Mouse (Mus musculus): ENCODE data around the gene Ift88. TPM values are rescaled to one million over a fixed set of nuclear protein-coding genes. Genes with fewer than 3 reads are reported as not detected.

The Ift88 gene
- total and polyA plus RNA-seq, 3 experiments: 8.4 to 15.1 (median 12.9) TPM

GRCm38 (mm10) chr14:57475057-57475456, 51.2 kb downstream of the Ift88 start:
- TF ChIP-seq POLR2AphosphoS5 (IDR thresholded peaks at IDR 0.05; ENCODE audit: insufficient replicate concordance, low read depth, low read length): no peak
- TF ChIP-seq GATA1 (IDR thresholded peaks at IDR 0.05; ENCODE audit: borderline replicate concordance, low read length): no peak
- no peak for TF ChIP-seq TAL1 (conservative IDR thresholded peaks at IDR 0.05; ENCODE audit: low read depth, low read length)
- no peak overlapping the region for H3K4me3 ChIP-seq (ENCODE audit: low read depth, low read length)
- DNase-seq (ENCODE audit: low spot score) (no peak), ATAC-seq (ENCODE audit: extremely low read depth, insufficient number of reproducible peaks, low FRiP score, poor library complexity, severe bottlenecking) (no peak)
- no peaks in the 10 kb centered on the region for H3K4me1 ChIP-seq (ENCODE audit: insufficient read depth, low read depth, low read length)
- peaks cover 24% of the 10 kb centered on the region for H3K36me3 ChIP-seq (replicated peaks)
- H3K27me3 ChIP-seq (ENCODE audit: insufficient read depth, low read length): no peaks in the 10 kb centered on the region
- no peaks in the 10 kb centered on the region for H3K9me3 ChIP-seq (replicated peaks)

GRCm38 (mm10) chr14:57482262-57482661, 58.4 kb downstream of the Ift88 start:
- Histone ChIP-seq H3K27me3 (ENCODE audit: insufficient read depth, low read length) (no peaks in the 10 kb centered on the region), H3K9me3 (replicated peaks) (no peaks in the 10 kb centered on the region), H3K4me3 (ENCODE audit: low read depth, low read length) (no peak overlapping the region), H3K36me3 (replicated peaks) (peaks cover 9% of the 10 kb centered on the region), H3K4me1 (ENCODE audit: insufficient read depth, low read depth, low read length) (no peaks in the 10 kb centered on the region)
- ATAC-seq (ENCODE audit: extremely low read depth, insufficient number of reproducible peaks, low FRiP score, poor library complexity, severe bottlenecking): no peak
- no peak for TF ChIP-seq GATA2 (IDR thresholded peaks at IDR 0.05; ENCODE audit: borderline replicate concordance, low read depth, low read length)
- DNase-seq (ENCODE audit: low spot score): no peak

- peaks cover 8% of the 10 kb centered on the region for H3K36me3 ChIP-seq (replicated peaks)
- H3K9me3 ChIP-seq (replicated peaks): no peaks in the 10 kb centered on the region
- H3K27me3 ChIP-seq (ENCODE audit: insufficient read depth, low read length): no peaks in the 10 kb centered on the region
- DNase-seq (ENCODE audit: low spot score) (no peak), ATAC-seq (ENCODE audit: extremely low read depth, insufficient number of reproducible peaks, low FRiP score, poor library complexity, severe bottlenecking) (no peak)
- H3K4me3 ChIP-seq (ENCODE audit: low read depth, low read length): no peak overlapping the region
- H3K4me1 ChIP-seq (ENCODE audit: insufficient read depth, low read depth, low read length): no peaks in the 10 kb centered on the region
- no peak for TF ChIP-seq GATA1 (IDR thresholded peaks at IDR 0.05; ENCODE audit: borderline replicate concordance, low read length)
- TF ChIP-seq TAL1 (conservative IDR thresholded peaks at IDR 0.05; ENCODE audit: low read depth, low read length): no peak
- no peak for TF ChIP-seq GATA2 (IDR thresholded peaks at IDR 0.05; ENCODE audit: borderline replicate concordance, low read depth, low read length)
- TF ChIP-seq CTCF (IDR thresholded peaks at IDR 0.05; ENCODE audit: low read depth, low read length): no peak
- no peak for TF ChIP-seq POLR2AphosphoS5 (IDR thresholded peaks at IDR 0.05; ENCODE audit: insufficient replicate concordance, low read depth, low read length)
Measured at GRCm38 (mm10) chr14:57484183-57484582, 60.3 kb downstream of the Ift88 start.

- no peak for ATAC-seq (ENCODE audit: extremely low read depth, insufficient number of reproducible peaks, low FRiP score, poor library complexity, severe bottlenecking)
Measured at GRCm38 (mm10) chr14:57489696-57490095, 65.8 kb downstream of the Ift88 start.

GRCm38 (mm10) chr14:57493840-57494239, 70.0 kb downstream of the Ift88 start:
- no peak for TF ChIP-seq POLR2AphosphoS5 (IDR thresholded peaks at IDR 0.05; ENCODE audit: insufficient replicate concordance, low read depth, low read length)
- no peak for TF ChIP-seq TAL1 (conservative IDR thresholded peaks at IDR 0.05; ENCODE audit: low read depth, low read length)
- TF ChIP-seq GATA2 (IDR thresholded peaks at IDR 0.05; ENCODE audit: borderline replicate concordance, low read depth, low read length): no peak
- no peak for TF ChIP-seq GATA1 (IDR thresholded peaks at IDR 0.05; ENCODE audit: borderline replicate concordance, low read length)
- no peak for TF ChIP-seq CTCF (IDR thresholded peaks at IDR 0.05; ENCODE audit: low read depth, low read length)
- no peaks in the 10 kb centered on the region for H3K9me3 ChIP-seq (replicated peaks)
- DNase-seq (ENCODE audit: low spot score) (no peak), ATAC-seq (ENCODE audit: extremely low read depth, insufficient number of reproducible peaks, low FRiP score, poor library complexity, severe bottlenecking) (no peak)
- H3K27me3 ChIP-seq (ENCODE audit: insufficient read depth, low read length): no peaks in the 10 kb centered on the region
- peaks cover 12% of the 10 kb centered on the region for H3K36me3 ChIP-seq (replicated peaks)
- no peak overlapping the region for H3K4me3 ChIP-seq (ENCODE audit: low read depth, low read length)
- no peaks in the 10 kb centered on the region for H3K4me1 ChIP-seq (ENCODE audit: insufficient read depth, low read depth, low read length)

More at GRCm38 (mm10) chr14:57489696-57490095, 65.8 kb downstream of the Ift88 start:
- no peak for DNase-seq (ENCODE audit: low spot score)
- TF ChIP-seq POLR2AphosphoS5 (IDR thresholded peaks at IDR 0.05; ENCODE audit: insufficient replicate concordance, low read depth, low read length) (no peak), GATA2 (IDR thresholded peaks at IDR 0.05; ENCODE audit: borderline replicate concordance, low read depth, low read length) (no peak), GATA1 (IDR thresholded peaks at IDR 0.05; ENCODE audit: borderline replicate concordance, low read length) (no peak), CTCF (IDR thresholded peaks at IDR 0.05; ENCODE audit: low read depth, low read length) (no peak), TAL1 (conservative IDR thresholded peaks at IDR 0.05; ENCODE audit: low read depth, low read length) (no peak)
- Histone ChIP-seq H3K4me3 (ENCODE audit: low read depth, low read length) (no peak overlapping the region), H3K36me3 (replicated peaks) (peaks cover 13% of the 10 kb centered on the region), H3K27me3 (ENCODE audit: insufficient read depth, low read length) (no peaks in the 10 kb centered on the region), H3K9me3 (replicated peaks) (no peaks in the 10 kb centered on the region), H3K4me1 (ENCODE audit: insufficient read depth, low read depth, low read length) (no peaks in the 10 kb centered on the region)

GRCm38 (mm10) chr14:57503729-57504128, 79.9 kb downstream of the Ift88 start:
- TF ChIP-seq CTCF (IDR thresholded peaks at IDR 0.05; ENCODE audit: low read depth, low read length) (no peak), GATA1 (IDR thresholded peaks at IDR 0.05; ENCODE audit: borderline replicate concordance, low read length) (no peak), TAL1 (conservative IDR thresholded peaks at IDR 0.05; ENCODE audit: low read depth, low read length) (no peak), GATA2 (IDR thresholded peaks at IDR 0.05; ENCODE audit: borderline replicate concordance, low read depth, low read length) (no peak), POLR2AphosphoS5 (IDR thresholded peaks at IDR 0.05; ENCODE audit: insufficient replicate concordance, low read depth, low read length) (no peak)
- no peak overlapping the region for H3K4me3 ChIP-seq (ENCODE audit: low read depth, low read length)
- DNase-seq (ENCODE audit: low spot score) (no peak), ATAC-seq (ENCODE audit: extremely low read depth, insufficient number of reproducible peaks, low FRiP score, poor library complexity, severe bottlenecking) (no peak)
- H3K27me3 ChIP-seq (ENCODE audit: insufficient read depth, low read length): peaks cover 3% of the 10 kb centered on the region
- H3K4me1 ChIP-seq (ENCODE audit: insufficient read depth, low read depth, low read length): no peaks in the 10 kb centered on the region
- H3K9me3 ChIP-seq (replicated peaks): no peaks in the 10 kb centered on the region
- H3K36me3 ChIP-seq (replicated peaks): peaks cover 3% of the 10 kb centered on the region

GRCm38 (mm10) chr14:57509554-57509953, 85.7 kb downstream of the Ift88 start:
- TF ChIP-seq GATA2 (IDR thresholded peaks at IDR 0.05; ENCODE audit: borderline replicate concordance, low read depth, low read length) (no peak), CTCF (IDR thresholded peaks at IDR 0.05; ENCODE audit: low read depth, low read length) (no peak), GATA1 (IDR thresholded peaks at IDR 0.05; ENCODE audit: borderline replicate concordance, low read length) (no peak), TAL1 (conservative IDR thresholded peaks at IDR 0.05; ENCODE audit: low read depth, low read length) (no peak), POLR2AphosphoS5 (IDR thresholded peaks at IDR 0.05; ENCODE audit: insufficient replicate concordance, low read depth, low read length) (no peak)

More at GRCm38 (mm10) chr14:57509554-57509953, 85.7 kb downstream of the Ift88 start:
- Histone ChIP-seq H3K4me1 (ENCODE audit: insufficient read depth, low read depth, low read length) (no peaks in the 10 kb centered on the region), H3K9me3 (replicated peaks) (no peaks in the 10 kb centered on the region), H3K4me3 (ENCODE audit: low read depth, low read length) (no peak overlapping the region), H3K27me3 (ENCODE audit: insufficient read depth, low read length) (no peaks in the 10 kb centered on the region), H3K36me3 (replicated peaks) (no peaks in the 10 kb centered on the region)
- ATAC-seq (ENCODE audit: extremely low read depth, insufficient number of reproducible peaks, low FRiP score, poor library complexity, severe bottlenecking): no peak
- DNase-seq (ENCODE audit: low spot score): no peak

All from G1E (cell line).